Mouse (Mus musculus): ENCODE data around the gene Klhdc1. TPM values are rescaled to one million over a fixed set of nuclear protein-coding genes. Genes with fewer than 3 reads are reported as not detected.

Klhdc1 gene
- total and polyA plus RNA-seq, 3 experiments: 10.2 to 38.7 (median 34.6) TPM

DNA sequence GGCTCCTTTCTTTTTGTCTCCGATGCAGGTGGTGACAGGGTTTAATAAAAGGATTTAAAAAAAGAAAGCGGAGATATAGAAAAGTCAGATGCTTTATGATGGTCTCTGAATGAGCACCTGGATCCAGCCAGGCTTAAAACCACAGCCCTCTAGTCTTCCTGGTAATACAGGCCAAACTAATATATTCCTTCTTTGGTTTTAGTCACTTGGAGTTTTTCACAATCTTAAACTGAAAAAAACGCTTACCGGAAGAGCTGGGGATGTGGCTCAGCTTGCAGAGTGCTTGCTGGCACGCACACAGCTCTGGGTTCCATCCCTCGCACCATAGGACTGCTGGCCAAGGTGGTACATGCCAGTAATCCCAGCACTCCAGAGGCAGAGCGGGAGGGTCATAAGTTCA is 24.4 kb upstream of the Klhdc1 start:
- H3K9ac ChIP-seq (ENCODE audit: low read depth, low read length): no peak overlapping the region
- no peak overlapping the region for H3K27ac ChIP-seq
- no peak for DNase-seq
- no peak for TF ChIP-seq EP300 (IDR thresholded peaks at IDR 0.05; ENCODE audit: insufficient read depth, low read depth, low read length)
- TF ChIP-seq CTCF (IDR thresholded peaks at IDR 0.05): no peak
- no peak for TF ChIP-seq POLR2A (IDR thresholded peaks at IDR 0.05; ENCODE audit: insufficient read depth, low read depth, low read length)
- intact Hi-C loops (cut with DNase I): no loop called here
- H3K79me2 ChIP-seq (replicated peaks; ENCODE audit: control insufficient read depth, insufficient read depth, low read length): no peaks in the 10 kb centered on the region
- no peak overlapping the region for H3K4me3 ChIP-seq
- H3K36me3 ChIP-seq (ENCODE audit: control insufficient read depth, insufficient read depth, low read length): no peaks in the 10 kb centered on the region
- H3K27me3 ChIP-seq (ENCODE audit: control insufficient read depth, insufficient read depth, low read length): no peaks in the 10 kb centered on the region
- H3K4me1 ChIP-seq (ENCODE audit: control insufficient read depth, insufficient read depth, low read length): no peaks in the 10 kb centered on the region
- WGBS: 87% methylated on average over 7 of the region's 7 CpGs

DNA sequence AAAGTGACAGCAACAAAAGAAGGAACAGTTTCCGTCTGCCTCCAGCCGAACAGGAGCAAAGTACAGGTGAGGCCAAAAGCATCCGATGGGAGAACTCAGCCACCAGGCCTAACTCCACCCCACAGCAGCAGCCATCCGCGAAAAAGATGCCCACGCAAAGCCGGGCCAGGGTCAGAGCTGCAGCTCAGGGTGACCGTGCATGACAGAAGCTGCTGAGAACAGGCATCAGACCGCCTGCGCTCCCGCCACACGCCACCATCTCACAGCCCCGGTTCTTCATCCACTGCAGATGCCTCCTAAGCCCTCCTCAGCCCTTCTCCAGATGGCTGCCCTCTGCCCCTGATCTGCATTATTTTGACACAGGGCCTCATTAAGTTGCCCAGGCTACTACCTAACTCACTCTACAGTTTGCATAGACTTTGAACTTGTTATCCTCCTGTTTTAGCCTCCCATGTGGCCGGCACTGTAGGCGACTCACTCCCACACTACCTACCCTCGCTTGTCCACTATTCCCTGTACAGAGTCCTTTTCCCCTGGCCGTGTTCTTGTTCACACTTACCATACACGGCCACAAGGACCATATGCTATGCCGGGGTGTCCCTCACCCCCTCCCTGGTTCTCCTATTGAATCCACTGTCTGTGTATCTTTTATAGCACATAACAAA is 20.2 kb upstream of the Klhdc1 start:
- no peak overlapping the region for H3K9ac ChIP-seq (ENCODE audit: low read depth, low read length)
- H3K36me3 ChIP-seq (ENCODE audit: control insufficient read depth, insufficient read depth, low read length): no peaks in the 10 kb centered on the region
- no peaks in the 10 kb centered on the region for H3K4me1 ChIP-seq (ENCODE audit: control insufficient read depth, insufficient read depth, low read length)
- no peak for TF ChIP-seq POLR2A (IDR thresholded peaks at IDR 0.05; ENCODE audit: insufficient read depth, low read depth, low read length)
- TF ChIP-seq CTCF (IDR thresholded peaks at IDR 0.05): no peak
- no peak for TF ChIP-seq EP300 (IDR thresholded peaks at IDR 0.05; ENCODE audit: insufficient read depth, low read depth, low read length)
- no peak for DNase-seq
- 92% methylated on average over 19 of the region's 19 CpGs for WGBS
- no peaks in the 10 kb centered on the region for H3K27me3 ChIP-seq (ENCODE audit: control insufficient read depth, insufficient read depth, low read length)
- no peak overlapping the region for H3K27ac ChIP-seq
- no peaks in the 10 kb centered on the region for H3K79me2 ChIP-seq (replicated peaks; ENCODE audit: control insufficient read depth, insufficient read depth, low read length)
- intact Hi-C loops (cut with DNase I): no loop called here
- H3K4me3 ChIP-seq: no peak overlapping the region

DNA sequence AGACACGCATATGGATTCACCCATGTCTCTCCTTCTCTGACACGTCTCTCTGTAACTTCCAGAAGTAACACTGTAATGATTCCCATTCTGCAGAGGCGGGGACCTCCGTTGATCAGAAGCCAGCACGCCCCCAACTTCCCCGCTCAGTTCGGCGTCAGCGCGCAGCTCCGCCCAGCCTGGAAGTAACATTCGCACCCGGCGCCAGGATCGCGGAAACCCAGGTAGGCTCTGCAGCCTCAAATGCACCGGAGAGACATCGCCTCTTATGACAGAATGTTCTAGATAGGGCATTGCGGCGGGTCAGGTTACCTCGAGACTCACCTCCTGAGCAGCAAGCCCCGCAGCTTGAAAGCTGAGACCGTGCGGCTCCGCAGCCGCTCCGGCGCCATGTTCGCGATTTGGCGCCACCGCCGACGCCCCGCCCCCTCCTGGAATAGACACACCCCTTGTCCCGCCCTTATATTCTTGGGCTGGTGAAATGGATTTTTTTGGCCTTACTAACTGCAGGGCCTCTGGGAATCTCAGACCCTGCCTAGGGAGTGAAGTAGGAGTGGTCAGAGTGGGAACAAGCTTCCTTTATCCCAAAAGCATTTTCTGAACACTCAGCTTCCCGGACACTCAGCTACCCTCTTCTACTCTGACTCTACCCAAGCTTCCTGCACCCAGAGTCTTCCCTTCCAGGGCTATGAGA is 13.1 kb upstream of the Klhdc1 start, which contains the start of gene Pole2:
Pole2 (minus strand) TSS at position 420 of the 691 bp plus-strand sequence.
- TF ChIP-seq POLR2A (IDR thresholded peaks at IDR 0.05; ENCODE audit: insufficient read depth, low read depth, low read length): peak; percentile 59; the same call in 1 of the 2 replicates
- no peak for TF ChIP-seq EP300 (IDR thresholded peaks at IDR 0.05; ENCODE audit: insufficient read depth, low read depth, low read length)
- peak; percentile 90 to 95 for DNase-seq
- no peaks in the 10 kb centered on the region for H3K4me1 ChIP-seq (ENCODE audit: control insufficient read depth, insufficient read depth, low read length)
- peak within 1 kb of the TSS; percentile 64 for H3K27ac ChIP-seq
- no peaks in the 10 kb centered on the region for H3K79me2 ChIP-seq (replicated peaks; ENCODE audit: control insufficient read depth, insufficient read depth, low read length)
- peak within 1 kb of the TSS; percentile 79 for H3K4me3 ChIP-seq
- intact Hi-C loops (cut with DNase I): loop anchor here (2.0 to 5.0 kb wide), 2 partner anchors 15 to 41 kb away; no protein-coding TSS in a partner anchor
- peak within 1 kb of the TSS; percentile 61 for H3K9ac ChIP-seq (ENCODE audit: low read depth, low read length)
- no peaks in the 10 kb centered on the region for H3K36me3 ChIP-seq (ENCODE audit: control insufficient read depth, insufficient read depth, low read length)
- whole genome bisulfite sequencing: under 1% methylated on average over 37 of the region's 37 CpGs
- H3K27me3 ChIP-seq (ENCODE audit: control insufficient read depth, insufficient read depth, low read length): no peaks in the 10 kb centered on the region

DNA sequence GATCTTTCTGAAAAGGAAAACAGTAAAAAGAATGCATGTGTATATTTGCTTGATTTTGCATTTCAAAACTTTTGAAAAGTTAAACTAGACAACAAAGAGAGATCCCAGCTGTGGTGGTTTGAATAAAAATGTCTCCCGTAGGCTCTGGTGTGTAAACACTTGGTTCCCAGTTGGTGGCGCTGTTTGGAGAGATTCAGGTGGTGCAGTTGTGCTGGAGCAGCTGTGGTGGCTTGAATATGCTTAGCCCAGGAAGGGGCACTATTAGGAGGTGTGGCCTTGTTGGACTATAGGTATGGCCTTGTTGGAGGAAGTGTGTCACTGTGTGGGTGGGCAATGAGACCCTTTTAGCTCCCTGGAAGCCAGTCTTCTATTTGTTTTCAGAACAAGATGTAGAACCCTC is 11.7 kb upstream of the Klhdc1 start:
- Histone ChIP-seq H3K27me3 (ENCODE audit: control insufficient read depth, insufficient read depth, low read length) (no peaks in the 10 kb centered on the region), H3K27ac (no peak overlapping the region), H3K4me1 (ENCODE audit: control insufficient read depth, insufficient read depth, low read length) (no peaks in the 10 kb centered on the region), H3K36me3 (ENCODE audit: control insufficient read depth, insufficient read depth, low read length) (no peaks in the 10 kb centered on the region), H3K9ac (ENCODE audit: low read depth, low read length) (no peak overlapping the region), H3K79me2 (replicated peaks; ENCODE audit: control insufficient read depth, insufficient read depth, low read length) (no peaks in the 10 kb centered on the region), H3K4me3 (no peak overlapping the region)
- TF ChIP-seq EP300 (IDR thresholded peaks at IDR 0.05; ENCODE audit: insufficient read depth, low read depth, low read length): no peak
- TF ChIP-seq CTCF (IDR thresholded peaks at IDR 0.05): peak; percentile 35
- DNase-seq: no peak
- WGBS: 71% methylated on average over 2 of the region's 2 CpGs
- intact Hi-C loops (cut with DNase I): loop anchor here (2.0 to 5.0 kb wide), 2 partner anchors 14 to 42 kb away; no protein-coding TSS in a partner anchor

DNA sequence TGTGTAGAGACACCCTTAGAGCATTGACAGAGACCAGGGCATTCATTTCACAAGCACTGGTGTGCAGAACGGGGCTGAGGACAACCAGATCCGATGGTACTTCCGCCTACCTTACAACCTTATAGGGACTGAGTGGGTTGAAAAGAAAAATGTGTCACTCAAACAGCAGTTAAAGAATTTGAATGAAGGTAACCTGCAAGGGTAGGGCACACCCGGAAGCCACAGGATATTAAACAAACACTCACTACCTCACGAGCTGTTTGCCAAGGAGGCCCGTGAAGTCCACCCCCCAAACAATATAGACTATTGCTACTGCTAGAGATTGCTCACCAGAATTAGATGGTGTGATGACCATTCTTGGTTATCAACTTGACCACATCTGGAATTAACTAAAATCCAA is 5.2 kb upstream of the Klhdc1 start:
- H3K36me3 ChIP-seq (ENCODE audit: control insufficient read depth, insufficient read depth, low read length): no peaks in the 10 kb centered on the region
- H3K9ac ChIP-seq (ENCODE audit: low read depth, low read length): no peak overlapping the region
- no peaks in the 10 kb centered on the region for H3K27me3 ChIP-seq (ENCODE audit: control insufficient read depth, insufficient read depth, low read length)
- H3K4me1 ChIP-seq (ENCODE audit: control insufficient read depth, insufficient read depth, low read length): no peaks in the 10 kb centered on the region
- WGBS: 90% methylated on average over 6 of the region's 6 CpGs
- H3K79me2 ChIP-seq (replicated peaks; ENCODE audit: control insufficient read depth, insufficient read depth, low read length): no peaks in the 10 kb centered on the region
- no peak overlapping the region for H3K4me3 ChIP-seq
- intact Hi-C loops (cut with DNase I): no loop called here
- no peak overlapping the region for H3K27ac ChIP-seq
- DNase-seq: no peak
- no peak for TF ChIP-seq POLR2A (IDR thresholded peaks at IDR 0.05; ENCODE audit: insufficient read depth, low read depth, low read length)
- TF ChIP-seq EP300 (IDR thresholded peaks at IDR 0.05; ENCODE audit: insufficient read depth, low read depth, low read length): no peak
- TF ChIP-seq CTCF (IDR thresholded peaks at IDR 0.05): no peak

DNA sequence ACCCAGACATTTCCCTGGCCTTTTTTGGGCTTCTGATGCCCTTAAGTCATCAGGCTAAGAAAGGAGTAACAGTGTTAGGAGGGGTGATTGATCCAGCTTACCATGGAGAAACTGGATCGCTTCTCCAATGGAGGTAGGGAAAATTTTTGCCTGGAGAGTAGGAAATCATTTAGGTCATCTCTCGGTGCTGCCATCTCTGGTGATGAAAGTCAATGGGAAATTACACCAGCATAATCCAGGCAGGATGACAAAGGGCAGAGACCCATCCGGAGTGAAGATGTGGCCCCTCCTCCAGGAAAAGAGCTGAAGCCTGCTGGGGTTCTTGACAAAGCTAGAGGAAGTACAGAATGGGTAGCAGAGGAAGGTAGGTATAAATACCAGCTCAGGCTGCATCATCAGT is 2.7 kb upstream of the Klhdc1 start:
- Histone ChIP-seq H3K27ac (no peak overlapping the region), H3K9ac (ENCODE audit: low read depth, low read length) (no peak overlapping the region), H3K79me2 (replicated peaks; ENCODE audit: control insufficient read depth, insufficient read depth, low read length) (no peaks in the 10 kb centered on the region), H3K36me3 (ENCODE audit: control insufficient read depth, insufficient read depth, low read length) (no peaks in the 10 kb centered on the region), H3K4me3 (no peak overlapping the region), H3K4me1 (ENCODE audit: control insufficient read depth, insufficient read depth, low read length) (peaks cover 2% of the 10 kb centered on the region; the same call in 1 of the 2 replicates), H3K27me3 (ENCODE audit: control insufficient read depth, insufficient read depth, low read length) (no peaks in the 10 kb centered on the region)
- intact Hi-C loops (cut with DNase I): no loop called here
- WGBS: 30% methylated on average over 3 of the region's 3 CpGs
- TF ChIP-seq EP300 (IDR thresholded peaks at IDR 0.05; ENCODE audit: insufficient read depth, low read depth, low read length) (no peak), CTCF (IDR thresholded peaks at IDR 0.05) (peak; percentile 34), POLR2A (IDR thresholded peaks at IDR 0.05; ENCODE audit: insufficient read depth, low read depth, low read length) (no peak)
- DNase-seq: no peak
